Mouse (Mus musculus): ENCODE measurements at regions not wholly inside any gene's neighbourhood (a gene's known extent, or its start where the extent isn't known, plus 50 kb on each side); places are given as distances from the start of the nearest gene placed in this dataset.

DNA sequence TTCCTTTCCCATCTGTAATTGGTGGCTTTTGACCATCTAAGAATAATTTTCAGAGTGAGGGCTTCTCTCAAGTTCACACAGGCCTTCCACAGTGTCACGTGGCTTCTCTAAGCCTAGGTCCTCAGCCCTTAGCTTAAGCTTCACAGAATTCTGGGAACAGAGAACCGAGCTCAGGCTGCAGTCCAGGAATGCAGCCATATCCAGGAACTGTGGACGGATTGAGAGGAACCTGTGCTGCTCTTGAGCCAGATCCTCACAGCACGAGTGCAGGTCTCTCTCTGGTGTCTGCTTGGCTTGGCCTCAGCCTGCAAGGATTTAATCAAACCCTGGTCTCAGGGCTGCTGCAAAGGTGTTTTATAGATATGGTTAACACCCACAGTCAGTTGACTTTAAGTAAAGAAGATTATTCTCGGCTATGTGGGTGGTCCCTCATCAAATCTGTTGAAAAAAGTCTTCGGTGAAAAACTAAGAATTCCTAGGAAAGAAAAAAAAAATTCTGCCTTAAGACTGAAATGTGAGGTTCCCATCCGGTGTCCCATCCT, 127.8 kb downstream of the Mis18a start:
- no peaks in the 10 kb centered on the region for H3K27me3 ChIP-seq
- no peak overlapping the region for H3K4me3 ChIP-seq
- H3K4me1 ChIP-seq = 0 out of 2 replicates have a peak, but pooled peaks cover 4% of the 10 kb centered on the region
- 0 out of 2 replicates have a peak, but pooled peaks cover 5% of the 10 kb centered on the region for H3K9me3 ChIP-seq
- peak overlapping the region; percentile 59 for H3K27ac ChIP-seq
- no peak overlapping the region for H3K9ac ChIP-seq
- 42% methylated on average over 7 of the region's 7 CpGs for WGBS
- no peaks in the 10 kb centered on the region for H3K36me3 ChIP-seq
- peak; percentile 44; the same call in 1 of the 2 replicates for ATAC-seq (ENCODE audit: insufficient number of reproducible peaks, low FRiP score, low TSS enrichment, low read depth)
- no peak overlapping the region for H3K4me2 ChIP-seq

GRCm38 (mm10) chr16:90598727-90599126, 128.5 kb downstream of the Mis18a start:
- H3K9me3 ChIP-seq = 0 out of 2 replicates have a peak, but pooled peaks cover 5% of the 10 kb centered on the region
- H3K4me3 ChIP-seq = no peak overlapping the region
- 0 out of 2 replicates have a peak, but pooled peaks cover 4% of the 10 kb centered on the region for H3K4me1 ChIP-seq
- no peaks in the 10 kb centered on the region for H3K36me3 ChIP-seq
- peak overlapping the region; percentile 59 for H3K27ac ChIP-seq
- WGBS = 78% methylated on average over 7 of the region's 7 CpGs
- H3K9ac ChIP-seq = no peak overlapping the region
- H3K4me2 ChIP-seq = no peak overlapping the region
- no peaks in the 10 kb centered on the region for H3K27me3 ChIP-seq
- ATAC-seq (ENCODE audit: insufficient number of reproducible peaks, low FRiP score, low TSS enrichment, low read depth) = no peak

- H3K9me3 ChIP-seq = 0 out of 2 replicates have a peak, but pooled peaks cover 4% of the 10 kb centered on the region
- no peak for ATAC-seq (ENCODE audit: insufficient number of reproducible peaks, low FRiP score, low TSS enrichment, low read depth)
- H3K27ac ChIP-seq = peak overlapping the region; percentile 27; the same call in 1 of the 2 replicates
- 49% methylated on average over 6 of the region's 6 CpGs for WGBS
- no peaks in the 10 kb centered on the region for H3K27me3 ChIP-seq
- no peak overlapping the region for H3K9ac ChIP-seq
- no peak overlapping the region for H3K4me2 ChIP-seq
- H3K4me1 ChIP-seq = 0 out of 2 replicates have a peak, but pooled peaks cover 4% of the 10 kb centered on the region
- H3K36me3 ChIP-seq = no peaks in the 10 kb centered on the region
- no peak overlapping the region for H3K4me3 ChIP-seq
Measured at GRCm38 (mm10) chr16:90592721-90593481, 134.3 kb downstream of the Mis18a start.

- no peak for ATAC-seq (ENCODE audit: insufficient number of reproducible peaks, low FRiP score, low TSS enrichment, low read depth)
- 84% methylated on average over 7 of the region's 7 CpGs for WGBS
- no peak overlapping the region for H3K4me2 ChIP-seq
Measured at GRCm38 (mm10) chr16:90585171-90585570, 142.0 kb downstream of the Mis18a start.

DNA sequence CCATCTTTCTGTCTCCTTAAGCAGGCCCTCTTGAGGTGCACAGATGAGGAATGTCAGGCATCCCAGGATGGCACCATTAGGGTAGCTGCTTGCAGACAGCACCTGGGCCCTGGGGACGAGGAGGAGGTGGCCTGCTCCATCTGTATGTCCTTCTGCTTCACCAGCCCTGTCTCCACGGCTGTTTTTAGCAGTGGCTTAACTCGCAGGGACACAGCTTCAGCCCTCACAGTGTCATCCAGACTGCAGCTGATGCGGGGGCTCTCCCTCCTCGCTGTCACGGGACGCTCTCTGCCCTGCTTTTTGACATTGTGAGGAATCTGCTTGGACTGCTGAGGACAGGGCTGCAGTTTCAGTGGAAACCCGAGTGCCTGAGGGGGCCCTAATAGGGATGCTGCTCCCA, 146.8 kb downstream of the Mis18a start:
- H3K36me3 ChIP-seq = no peaks in the 10 kb centered on the region
- ATAC-seq (ENCODE audit: insufficient number of reproducible peaks, low FRiP score, low TSS enrichment, low read depth) = no peak
- H3K27me3 ChIP-seq = no peaks in the 10 kb centered on the region
- no peak overlapping the region for H3K4me3 ChIP-seq
- H3K27ac ChIP-seq = no peak overlapping the region
- 52% methylated on average over 8 of the region's 8 CpGs for WGBS
- no peak overlapping the region for H3K4me2 ChIP-seq
- no peaks in the 10 kb centered on the region for H3K4me1 ChIP-seq
- no peaks in the 10 kb centered on the region for H3K9me3 ChIP-seq
- no peak overlapping the region for H3K9ac ChIP-seq

More at GRCm38 (mm10) chr16:90585171-90585570, 142.0 kb downstream of the Mis18a start:
- H3K4me1 ChIP-seq = no peaks in the 10 kb centered on the region
- no peaks in the 10 kb centered on the region for H3K36me3 ChIP-seq
- no peak overlapping the region for H3K9ac ChIP-seq
- 0 out of 2 replicates have a peak, but pooled peaks cover 4% of the 10 kb centered on the region for H3K9me3 ChIP-seq
- no peak overlapping the region for H3K4me3 ChIP-seq
- no peaks in the 10 kb centered on the region for H3K27me3 ChIP-seq
- H3K27ac ChIP-seq = no peak overlapping the region

- H3K36me3 ChIP-seq = no peaks in the 10 kb centered on the region
- no peaks in the 10 kb centered on the region for H3K27me3 ChIP-seq
- no peak overlapping the region for H3K9ac ChIP-seq
- no peak overlapping the region for H3K4me2 ChIP-seq
- no peak for ATAC-seq (ENCODE audit: insufficient number of reproducible peaks, low FRiP score, low TSS enrichment, low read depth)
- no peaks in the 10 kb centered on the region for H3K4me1 ChIP-seq
- H3K27ac ChIP-seq = no peak overlapping the region
- H3K4me3 ChIP-seq = no peak overlapping the region
- H3K9me3 ChIP-seq = no peaks in the 10 kb centered on the region
Measured at GRCm38 (mm10) chr16:90571107-90571506, 156.1 kb downstream of the Mis18a start.

DNA sequence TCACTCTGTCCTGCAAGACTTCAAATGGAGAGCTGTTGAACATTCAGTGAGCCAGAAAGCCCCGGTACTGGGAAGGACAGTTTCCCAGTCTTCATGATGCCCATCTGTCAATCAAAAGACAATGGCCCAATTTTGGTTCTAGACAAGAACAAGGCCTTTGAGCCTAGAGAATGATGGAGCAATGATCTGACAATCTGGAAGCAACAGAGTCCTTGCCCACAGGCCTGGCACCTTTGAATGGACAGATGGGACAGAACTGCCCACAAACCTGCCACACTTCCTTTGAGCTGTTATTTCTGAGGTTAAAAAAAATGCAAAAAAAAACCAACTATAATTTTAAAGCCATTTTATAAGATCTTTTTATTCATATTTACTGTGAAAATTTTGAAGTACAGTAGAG, 157.4 kb downstream of the Mis18a start:
- Histone ChIP-seq H3K4me1 (no peaks in the 10 kb centered on the region), H3K4me3 (no peak overlapping the region), H3K9ac (no peak overlapping the region), H3K27me3 (no peaks in the 10 kb centered on the region), H3K4me2 (no peak overlapping the region), H3K27ac (no peak overlapping the region), H3K36me3 (no peaks in the 10 kb centered on the region), H3K9me3 (no peaks in the 10 kb centered on the region)
- 88% methylated on average over 1 of the region's 1 CpGs for WGBS
- ATAC-seq (ENCODE audit: insufficient number of reproducible peaks, low FRiP score, low TSS enrichment, low read depth) = no peak

GRCm38 (mm10) chr16:90565182-90565581, 162.0 kb downstream of the Mis18a start:
- no peak overlapping the region for H3K27ac ChIP-seq
- H3K36me3 ChIP-seq = no peaks in the 10 kb centered on the region
- no peak overlapping the region for H3K4me2 ChIP-seq
- H3K9me3 ChIP-seq = no peaks in the 10 kb centered on the region
- H3K4me1 ChIP-seq = no peaks in the 10 kb centered on the region
- no peaks in the 10 kb centered on the region for H3K27me3 ChIP-seq
- WGBS = 75% methylated on average over 2 of the region's 2 CpGs
- ATAC-seq (ENCODE audit: insufficient number of reproducible peaks, low FRiP score, low TSS enrichment, low read depth) = no peak
- H3K9ac ChIP-seq = no peak overlapping the region
- no peak overlapping the region for H3K4me3 ChIP-seq

- no peak for ATAC-seq (ENCODE audit: insufficient number of reproducible peaks, low FRiP score, low TSS enrichment, low read depth)
- no peak overlapping the region for H3K4me3 ChIP-seq
Measured at GRCm38 (mm10) chr16:90553120-90553519, 167.3 kb downstream of the Hunk start.

DNA sequence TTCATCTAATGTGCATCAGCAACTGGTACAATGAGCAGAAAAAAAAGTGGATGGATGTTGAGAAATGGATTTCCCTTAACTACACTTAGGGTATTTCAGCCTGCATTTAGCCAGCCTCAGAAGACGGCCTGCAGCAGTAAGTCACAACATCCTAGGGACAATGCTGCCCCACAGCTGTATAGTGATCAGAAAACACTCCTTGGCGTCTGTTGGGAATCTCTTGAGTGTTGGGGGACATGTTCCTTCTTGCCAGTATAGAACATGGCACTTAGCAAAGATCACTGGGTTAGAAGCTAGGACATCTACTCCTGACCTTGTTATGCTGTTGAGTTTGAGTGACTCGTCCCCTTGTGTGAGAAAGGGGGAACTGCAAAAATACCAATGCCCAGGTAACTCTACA, 165.2 kb downstream of the Hunk start:
- Histone ChIP-seq H3K9me3 (no peaks in the 10 kb centered on the region), H3K4me3 (no peak overlapping the region), H3K9ac (no peak overlapping the region), H3K27me3 (no peaks in the 10 kb centered on the region), H3K4me2 (no peak overlapping the region), H3K4me1 (no peaks in the 10 kb centered on the region), H3K27ac (no peak overlapping the region), H3K36me3 (no peaks in the 10 kb centered on the region)
- no peak for ATAC-seq (ENCODE audit: insufficient number of reproducible peaks, low FRiP score, low TSS enrichment, low read depth)
- 73% methylated on average over 3 of the region's 3 CpGs for WGBS

More at GRCm38 (mm10) chr16:90553120-90553519, 167.3 kb downstream of the Hunk start:
- no peak overlapping the region for H3K4me2 ChIP-seq
- H3K4me1 ChIP-seq = no peaks in the 10 kb centered on the region
- 81% methylated on average over 7 of the region's 7 CpGs for WGBS
- no peak overlapping the region for H3K27ac ChIP-seq
- H3K36me3 ChIP-seq = no peaks in the 10 kb centered on the region
- H3K9me3 ChIP-seq = no peaks in the 10 kb centered on the region
- no peaks in the 10 kb centered on the region for H3K27me3 ChIP-seq
- H3K9ac ChIP-seq = no peak overlapping the region

DNA sequence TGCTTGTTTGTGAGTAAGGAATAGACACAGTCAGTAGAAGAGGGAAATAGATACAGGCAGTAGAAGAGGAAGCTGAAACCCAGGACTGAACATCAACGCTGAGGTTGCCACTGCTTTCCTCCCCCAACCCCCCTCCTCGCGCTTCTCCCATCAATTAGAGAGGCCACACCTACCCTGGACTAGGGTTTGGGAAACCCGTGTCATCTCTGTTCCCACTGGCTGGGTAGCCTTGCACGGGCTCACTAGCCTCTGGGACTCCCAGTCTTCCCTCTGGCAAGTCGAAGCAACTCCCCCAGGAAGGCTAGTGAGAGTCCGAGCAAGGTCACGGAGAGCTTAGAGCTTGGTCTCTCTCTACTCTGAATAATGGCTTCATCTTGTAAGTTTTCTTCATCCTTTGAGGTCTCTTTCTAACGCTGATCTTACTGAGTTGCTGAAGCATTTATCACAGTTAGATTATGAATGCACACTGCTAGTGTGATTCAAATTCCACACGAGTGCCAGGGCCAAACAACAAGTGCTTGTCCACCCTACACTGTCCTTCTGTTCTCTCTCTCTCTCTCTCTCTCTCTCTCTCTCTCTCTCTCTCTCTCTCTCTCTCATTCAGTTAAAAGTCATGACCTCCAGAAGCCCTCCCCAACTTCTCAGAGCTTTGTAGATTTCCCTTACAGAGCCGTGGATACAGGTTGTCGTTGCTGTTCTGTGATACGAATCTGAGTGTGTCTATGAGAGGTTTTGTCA, 164.4 kb downstream of the Hunk start:
- Histone ChIP-seq H3K9me3 (no peaks in the 10 kb centered on the region), H3K27ac (no peak overlapping the region), H3K9ac (no peak overlapping the region), H3K27me3 (no peaks in the 10 kb centered on the region), H3K4me2 (no peak overlapping the region), H3K4me3 (no peak overlapping the region), H3K4me1 (peaks cover 6% of the 10 kb centered on the region), H3K36me3 (no peaks in the 10 kb centered on the region)
- ATAC-seq (ENCODE audit: insufficient number of reproducible peaks, low FRiP score, low TSS enrichment, low read depth) = no peak
- WGBS = 65% methylated on average over 13 of the region's 13 CpGs
